Mouse (Mus musculus): ENCODE measurements around the gene Ten1. TPM values are rescaled to one million over a fixed set of nuclear protein-coding genes. Genes with fewer than 3 reads are reported as not detected.

Ten1 gene
- polyA plus RNA-seq, 1 experiment from 2014 or later = 56.7 TPM

- Histone ChIP-seq H3K27me3 (ENCODE audit: control insufficient read depth, insufficient read depth, low read length) (peaks cover 4% of the 10 kb centered on the region), H3K27ac (replicated peaks; ENCODE audit: low read depth, low read length) (no peak overlapping the region), H3K4me1 (ENCODE audit: control insufficient read depth, insufficient read depth, low read length) (no peaks in the 10 kb centered on the region), H3K9me3 (ENCODE audit: control insufficient read depth, low read length) (no peaks in the 10 kb centered on the region), H3K4me3 (ENCODE audit: low read depth, low read length) (no peak overlapping the region), H3K4me2 (ENCODE audit: low read depth, severe bottlenecking) (peak overlapping the region; percentile 10; the same call in 1 of the 2 replicates), H3K9ac (ENCODE audit: low read length) (no peak overlapping the region), H3K36me3 (ENCODE audit: control insufficient read depth, insufficient read depth, low read length) (no peaks in the 10 kb centered on the region)
- WGBS = 24% methylated on average over 17 of the region's 17 CpGs
- no peak for ATAC-seq (ENCODE audit: insufficient number of reproducible peaks, low FRiP score, low TSS enrichment, low read depth)
- DNase-seq (ENCODE audit: low spot score) = no peak
Measured at GRCm38 (mm10) chr11:116232427-116232826, 33.8 kb downstream of the Ten1 start.

- Histone ChIP-seq H3K27me3 (ENCODE audit: control insufficient read depth, insufficient read depth, low read length) (peaks cover 18% of the 10 kb centered on the region), H3K4me2 (ENCODE audit: low read depth, severe bottlenecking) (no peak overlapping the region), H3K9ac (ENCODE audit: low read length) (no peak overlapping the region), H3K4me3 (ENCODE audit: low read depth, low read length) (no peak overlapping the region), H3K36me3 (ENCODE audit: control insufficient read depth, insufficient read depth, low read length) (no peaks in the 10 kb centered on the region), H3K9me3 (ENCODE audit: control insufficient read depth, low read length) (no peaks in the 10 kb centered on the region), H3K27ac (replicated peaks; ENCODE audit: low read depth, low read length) (no peak overlapping the region), H3K4me1 (ENCODE audit: control insufficient read depth, insufficient read depth, low read length) (peaks cover 5% of the 10 kb centered on the region)
- ATAC-seq (ENCODE audit: insufficient number of reproducible peaks, low FRiP score, low TSS enrichment, low read depth) (no peak), DNase-seq (ENCODE audit: low spot score) (no peak)
- WGBS = 83% methylated on average over 8 of the region's 8 CpGs
Measured at GRCm38 (mm10) chr11:116234901-116235300, 36.2 kb downstream of the Ten1 start.

- DNase-seq (ENCODE audit: low spot score) (no peak), ATAC-seq (ENCODE audit: insufficient number of reproducible peaks, low FRiP score, low TSS enrichment, low read depth) (no peak)
- 0 out of 2 replicates have a peak within 1 kb of the TSS, but pooled peaks have one; percentile 3 for H3K4me3 ChIP-seq (ENCODE audit: low read depth, low read length)
- H3K36me3 ChIP-seq (ENCODE audit: control insufficient read depth, insufficient read depth, low read length) = no peaks in the 10 kb centered on the region
- peaks cover 19% of the 10 kb centered on the region for H3K4me1 ChIP-seq (ENCODE audit: control insufficient read depth, insufficient read depth, low read length)
- H3K9ac ChIP-seq (ENCODE audit: low read length) = peak within 1 kb of the TSS; percentile 30; the same call in 1 of the 2 replicates
- 14% methylated on average over 31 of the region's 31 CpGs for WGBS
- H3K4me2 ChIP-seq (ENCODE audit: low read depth, severe bottlenecking) = peak within 1 kb of the TSS; percentile 17; the same call in 1 of the 2 replicates
- no peaks in the 10 kb centered on the region for H3K9me3 ChIP-seq (ENCODE audit: control insufficient read depth, low read length)
- no peak within 1 kb of the TSS for H3K27ac ChIP-seq (replicated peaks; ENCODE audit: low read depth, low read length)
- peaks cover 18% of the 10 kb centered on the region for H3K27me3 ChIP-seq (ENCODE audit: control insufficient read depth, insufficient read depth, low read length)
Measured at GRCm38 (mm10) chr11:116237742-116238395, 39.2 kb downstream of the Ten1 start, which contains the start of gene Evpl. TSS of gene Evpl (minus strand) at chr11:116238077.

- Histone ChIP-seq H3K36me3 (ENCODE audit: control insufficient read depth, insufficient read depth, low read length) (peaks cover 3% of the 10 kb centered on the region; the same call in 1 of the 2 replicates), H3K4me1 (ENCODE audit: control insufficient read depth, insufficient read depth, low read length) (peaks cover 21% of the 10 kb centered on the region), H3K4me2 (ENCODE audit: low read depth, severe bottlenecking) (no peak overlapping the region), H3K27ac (replicated peaks; ENCODE audit: low read depth, low read length) (no peak overlapping the region), H3K4me3 (ENCODE audit: low read depth, low read length) (no peak overlapping the region), H3K9me3 (ENCODE audit: control insufficient read depth, low read length) (no peaks in the 10 kb centered on the region), H3K27me3 (ENCODE audit: control insufficient read depth, insufficient read depth, low read length) (peaks cover 16% of the 10 kb centered on the region), H3K9ac (ENCODE audit: low read length) (no peak overlapping the region)
- no peak for ATAC-seq (ENCODE audit: insufficient number of reproducible peaks, low FRiP score, low TSS enrichment, low read depth)
- WGBS = 5% methylated on average over 7 of the region's 7 CpGs
- peak; percentile 47 for DNase-seq (ENCODE audit: low spot score)
Measured at GRCm38 (mm10) chr11:116239797-116240196, 41.1 kb downstream of the Ten1 start.

- H3K4me1 ChIP-seq (ENCODE audit: control insufficient read depth, insufficient read depth, low read length) = peaks cover 21% of the 10 kb centered on the region
- no peak overlapping the region for H3K4me2 ChIP-seq (ENCODE audit: low read depth, severe bottlenecking)
- no peak overlapping the region for H3K4me3 ChIP-seq (ENCODE audit: low read depth, low read length)
- peaks cover 12% of the 10 kb centered on the region; the same call in 1 of the 2 replicates for H3K36me3 ChIP-seq (ENCODE audit: control insufficient read depth, insufficient read depth, low read length)
- H3K9me3 ChIP-seq (ENCODE audit: control insufficient read depth, low read length) = no peaks in the 10 kb centered on the region
- peak overlapping the region; percentile 78 for H3K27ac ChIP-seq (replicated peaks; ENCODE audit: low read depth, low read length)
- ATAC-seq (ENCODE audit: insufficient number of reproducible peaks, low FRiP score, low TSS enrichment, low read depth) (peak; percentile 58), DNase-seq (ENCODE audit: low spot score) (peak; percentile 81)
- peaks cover 16% of the 10 kb centered on the region for H3K27me3 ChIP-seq (ENCODE audit: control insufficient read depth, insufficient read depth, low read length)
- 4% methylated on average over 12 of the region's 12 CpGs for WGBS
- H3K9ac ChIP-seq (ENCODE audit: low read length) = peak overlapping the region; percentile 18
Measured at GRCm38 (mm10) chr11:116241744-116242235, 43.1 kb downstream of the Ten1 start.

GRCm38 (mm10) chr11:116244580-116244979 is 45.9 kb downstream of the Ten1 start:
- no peak overlapping the region for H3K27ac ChIP-seq (replicated peaks; ENCODE audit: low read depth, low read length)
- peaks cover 17% of the 10 kb centered on the region for H3K4me1 ChIP-seq (ENCODE audit: control insufficient read depth, insufficient read depth, low read length)
- ATAC-seq (ENCODE audit: insufficient number of reproducible peaks, low FRiP score, low TSS enrichment, low read depth) = no peak
- H3K36me3 ChIP-seq (ENCODE audit: control insufficient read depth, insufficient read depth, low read length) = peaks cover 25% of the 10 kb centered on the region
- 68% methylated on average over 8 of the region's 8 CpGs for WGBS
- H3K9me3 ChIP-seq (ENCODE audit: control insufficient read depth, low read length) = no peaks in the 10 kb centered on the region
- H3K9ac ChIP-seq (ENCODE audit: low read length) = no peak overlapping the region
- no peak overlapping the region for H3K4me2 ChIP-seq (ENCODE audit: low read depth, severe bottlenecking)
- H3K27me3 ChIP-seq (ENCODE audit: control insufficient read depth, insufficient read depth, low read length) = no peaks in the 10 kb centered on the region
- H3K4me3 ChIP-seq (ENCODE audit: low read depth, low read length) = no peak overlapping the region
- DNase-seq (ENCODE audit: low spot score) = no peak

- Histone ChIP-seq H3K9me3 (ENCODE audit: control insufficient read depth, low read length) (no peaks in the 10 kb centered on the region), H3K27me3 (ENCODE audit: control insufficient read depth, insufficient read depth, low read length) (no peaks in the 10 kb centered on the region), H3K27ac (replicated peaks; ENCODE audit: low read depth, low read length) (no peak overlapping the region), H3K4me3 (ENCODE audit: low read depth, low read length) (no peak overlapping the region), H3K9ac (ENCODE audit: low read length) (no peak overlapping the region), H3K4me2 (ENCODE audit: low read depth, severe bottlenecking) (no peak overlapping the region), H3K36me3 (ENCODE audit: control insufficient read depth, insufficient read depth, low read length) (peaks cover 35% of the 10 kb centered on the region), H3K4me1 (ENCODE audit: control insufficient read depth, insufficient read depth, low read length) (peaks cover 15% of the 10 kb centered on the region)
- no peak for ATAC-seq (ENCODE audit: insufficient number of reproducible peaks, low FRiP score, low TSS enrichment, low read depth)
- WGBS = 65% methylated on average over 6 of the region's 6 CpGs
- no peak for DNase-seq (ENCODE audit: low spot score)
Measured at GRCm38 (mm10) chr11:116245616-116246015, 47.0 kb downstream of the Ten1 start.

GRCm38 (mm10) chr11:116247502-116248222 is 49.0 kb downstream of the Ten1 start:
- H3K27ac ChIP-seq (replicated peaks; ENCODE audit: low read depth, low read length) = no peak overlapping the region
- peaks cover 4% of the 10 kb centered on the region; the same call in 1 of the 2 replicates for H3K4me1 ChIP-seq (ENCODE audit: control insufficient read depth, insufficient read depth, low read length)
- H3K4me2 ChIP-seq (ENCODE audit: low read depth, severe bottlenecking) = no peak overlapping the region
- ATAC-seq (ENCODE audit: insufficient number of reproducible peaks, low FRiP score, low TSS enrichment, low read depth) (no peak), DNase-seq (ENCODE audit: low spot score) (no peak)
- H3K9me3 ChIP-seq (ENCODE audit: control insufficient read depth, low read length) = no peaks in the 10 kb centered on the region
- no peak overlapping the region for H3K4me3 ChIP-seq (ENCODE audit: low read depth, low read length)
- H3K9ac ChIP-seq (ENCODE audit: low read length) = no peak overlapping the region
- WGBS = 77% methylated on average over 14 of the region's 14 CpGs
- H3K36me3 ChIP-seq (ENCODE audit: control insufficient read depth, insufficient read depth, low read length) = peaks cover 49% of the 10 kb centered on the region
- no peaks in the 10 kb centered on the region for H3K27me3 ChIP-seq (ENCODE audit: control insufficient read depth, insufficient read depth, low read length)
